Mouse (Mus musculus) gastrocnemius, postnatal 4 days (tissue): ENCODE measurements around the gene Hsd17b13. TPM values are rescaled to one million over a fixed set of nuclear protein-coding genes. Genes with fewer than 3 reads are reported as not detected.
A peak's percentile ranks its signal among the peaks of the same experiment; 100 is the strongest.

Experiments used
- DNase-seq, 2 experiments: peaks; one replicate each; pipeline ENCODE4 v3.0.0; 2021 to 2022; ENCODE audit warnings: low spot score in 2 of 2, mixed read lengths in 2 of 2
- total RNA-seq, 2 experiments: library from RNA; stranded (reverse); gene quantifications; 2 replicates each; pipeline ENCODE4 v1.2.3; 2021

Gene Hsd17b13
- total RNA-seq, 2 experiments from 2014 or later: 0.88 TPM; not detected in 1

DNA sequence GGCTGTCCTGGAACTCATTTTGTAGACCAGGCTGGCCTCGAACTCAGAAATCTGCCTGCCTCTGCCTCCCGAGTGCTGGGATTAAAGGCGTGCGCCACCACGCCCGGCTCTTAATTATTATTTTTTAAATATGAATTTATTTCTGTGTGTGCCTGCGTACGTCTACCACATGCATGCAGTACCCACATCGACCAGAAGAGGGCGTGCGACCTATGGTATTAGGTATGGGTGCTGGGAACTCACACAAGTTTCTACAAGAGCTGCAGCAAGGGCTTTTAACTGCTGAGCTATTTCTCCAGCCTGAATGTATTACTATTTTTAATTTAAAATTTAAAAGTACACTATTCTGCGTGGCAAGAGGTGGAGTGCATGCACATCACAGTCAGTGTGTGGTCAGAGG lies 50.8 kb downstream of the Hsd17b13 start:
- DNase-seq: no peak

DNA sequence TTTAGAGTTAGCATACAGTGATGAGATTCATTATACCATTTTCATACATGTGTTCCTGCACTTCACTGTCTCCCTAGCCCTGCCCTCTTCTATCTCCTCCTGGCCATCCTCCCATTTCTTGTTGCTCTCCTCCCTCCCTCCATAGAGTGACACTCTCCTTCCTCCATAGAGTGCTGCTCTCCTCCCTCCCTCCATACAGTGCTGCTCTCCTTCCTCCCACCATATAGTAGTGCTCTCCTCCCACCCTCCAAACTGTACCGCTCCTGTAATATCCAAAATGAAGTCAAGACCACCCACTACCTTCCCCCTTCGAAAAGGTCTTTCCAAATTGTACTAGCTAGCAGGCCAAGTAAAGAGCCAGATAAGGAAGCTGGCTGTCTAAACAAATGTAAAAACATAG lies 53.5 kb downstream of the Hsd17b13 start:
- no peak for DNase-seq

DNA sequence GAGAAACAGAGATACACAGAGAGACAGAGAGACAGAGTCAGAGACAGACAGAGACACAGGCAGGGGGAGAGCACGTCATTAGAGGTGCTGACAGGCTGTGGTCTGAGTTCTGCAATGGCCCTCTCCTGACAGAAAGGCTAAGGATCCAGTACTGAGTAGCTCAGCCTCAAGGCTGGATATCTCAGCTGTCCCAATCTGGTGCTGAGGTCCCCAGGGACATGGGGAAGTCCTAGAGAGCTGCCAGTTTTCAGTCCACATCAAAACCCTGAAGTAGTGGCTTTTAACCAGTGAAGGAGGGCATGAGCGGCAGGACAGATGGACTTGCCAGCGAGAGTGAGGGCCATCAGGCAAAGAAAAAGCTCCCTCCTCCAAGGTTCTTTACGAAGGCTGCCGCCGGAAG lies 54.1 kb downstream of the Hsd17b13 start:
- no peak for DNase-seq

DNA sequence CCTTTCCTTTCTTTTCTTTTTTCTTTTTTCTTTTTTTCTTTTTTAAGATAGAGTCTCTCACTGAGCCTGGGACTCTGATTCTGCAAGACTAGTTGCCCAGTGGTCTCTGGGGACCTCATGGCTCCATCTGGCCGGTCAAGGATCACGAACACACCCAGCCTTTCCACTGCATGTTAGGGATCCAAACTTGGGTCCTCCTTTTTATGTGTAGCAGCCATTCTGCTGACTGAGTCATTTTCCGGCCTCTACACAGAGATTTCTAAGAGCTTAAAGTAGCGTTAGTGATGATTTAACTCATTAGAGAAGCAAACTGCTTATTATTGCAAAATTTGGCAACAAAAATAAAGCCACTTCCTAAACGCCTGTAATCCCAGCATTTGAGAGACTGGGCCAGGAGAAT lies 54.8 kb downstream of the Hsd17b13 start:
- no peak for DNase-seq

DNA sequence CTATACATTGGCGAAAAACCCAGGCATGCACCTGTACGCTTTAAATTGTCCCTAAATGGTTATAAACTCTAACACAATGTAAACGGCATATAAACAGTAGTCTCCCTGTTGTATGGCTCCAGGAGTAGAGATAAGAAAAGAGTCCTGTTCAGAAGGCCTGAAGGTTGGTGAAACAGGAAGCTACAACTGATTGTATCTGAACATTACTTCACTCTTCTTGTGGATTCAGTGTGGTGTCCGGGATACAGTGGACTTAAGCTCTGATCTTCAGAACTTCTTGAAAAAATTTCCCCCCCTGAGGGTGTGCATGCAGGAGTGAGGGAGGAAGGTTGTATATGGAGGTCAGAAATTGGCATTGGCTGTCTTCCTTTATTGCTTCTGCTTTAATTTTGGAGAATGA lies 57.7 kb downstream of the Hsd17b13 start:
- DNase-seq: no peak

DNA sequence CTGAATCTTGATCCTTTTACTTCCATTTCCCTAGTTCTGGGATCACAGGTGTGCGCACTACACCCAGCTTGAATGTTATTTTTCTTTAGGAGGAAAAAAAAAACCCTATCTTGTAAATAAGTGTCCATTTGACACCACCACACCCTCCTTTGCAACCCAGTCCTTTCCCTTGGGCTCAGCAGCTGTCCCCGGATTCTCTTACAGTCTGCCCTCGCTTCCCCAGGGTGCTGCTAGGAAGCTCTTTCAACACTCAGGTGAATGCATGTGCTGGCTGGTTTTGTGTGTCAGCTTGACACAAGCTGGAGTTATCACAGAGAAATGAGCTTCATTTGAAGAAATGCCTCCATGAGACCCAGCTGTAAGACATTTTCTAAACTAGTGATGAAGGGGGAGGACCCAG lies 59.0 kb downstream of the Hsd17b13 start:
- DNase-seq: no peak

DNA sequence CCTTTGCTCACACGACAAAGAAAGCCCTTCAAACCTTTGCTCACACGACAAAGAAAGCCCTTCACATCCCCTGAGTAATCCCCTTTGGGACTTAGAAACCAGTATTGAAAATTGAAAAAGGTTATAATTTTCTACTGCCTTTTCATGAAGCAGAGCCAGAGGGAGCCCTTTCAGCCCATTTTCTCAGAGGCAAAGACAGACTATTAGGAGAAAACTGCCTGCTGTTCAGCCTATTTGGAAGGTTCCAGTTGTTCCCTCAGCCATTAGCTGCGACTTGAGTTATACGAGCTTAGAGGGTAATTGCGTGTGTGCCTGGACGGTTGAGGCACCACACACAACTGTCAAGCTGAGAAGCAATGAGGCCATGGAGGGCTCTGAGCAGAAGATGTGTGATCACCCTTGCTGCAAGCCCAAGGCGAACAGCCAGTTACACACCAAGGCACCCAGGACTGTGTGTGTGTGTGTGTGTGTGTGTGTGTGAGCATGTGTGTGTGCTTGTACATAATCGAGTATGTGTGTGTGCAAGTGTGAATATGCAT lies 59.8 kb downstream of the Hsd17b13 start:
- DNase-seq: no peak

DNA sequence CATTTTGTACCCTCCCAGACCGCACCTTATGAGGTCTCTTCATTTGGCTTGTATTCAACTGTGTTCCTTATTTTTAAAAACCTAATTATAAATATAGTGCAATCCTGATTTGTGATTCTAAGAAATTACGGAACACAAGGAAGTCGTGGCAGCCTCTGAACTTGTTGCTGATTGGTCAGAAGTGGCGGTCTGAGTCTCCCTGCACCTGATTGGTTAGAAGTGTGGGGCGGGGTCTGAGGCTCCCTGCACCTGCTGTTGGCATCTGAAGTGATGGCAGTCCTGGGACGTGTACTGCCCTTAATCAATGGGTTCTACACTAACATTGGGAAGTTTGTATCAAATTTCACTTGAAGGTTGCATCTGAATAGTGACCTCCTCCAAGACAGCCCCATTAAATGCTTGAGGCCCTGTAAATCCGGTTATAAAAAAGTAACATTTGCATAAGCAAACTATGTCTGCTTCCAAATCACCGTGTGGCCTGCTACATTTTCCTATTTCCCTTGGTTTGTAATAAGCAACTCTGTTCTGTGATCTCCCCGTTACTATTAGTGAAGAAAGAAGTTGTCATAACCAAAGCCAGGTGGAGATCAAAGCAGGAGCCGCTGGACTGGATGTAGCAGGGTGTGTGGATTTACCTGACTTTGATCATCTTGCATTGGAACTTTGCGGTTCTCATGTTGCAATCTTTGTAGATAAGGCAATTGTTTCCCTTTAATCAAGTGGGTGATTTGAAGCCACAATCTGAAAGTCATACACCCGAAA lies 60.4 kb downstream of the Hsd17b13 start:
- DNase-seq: no peak

DNA sequence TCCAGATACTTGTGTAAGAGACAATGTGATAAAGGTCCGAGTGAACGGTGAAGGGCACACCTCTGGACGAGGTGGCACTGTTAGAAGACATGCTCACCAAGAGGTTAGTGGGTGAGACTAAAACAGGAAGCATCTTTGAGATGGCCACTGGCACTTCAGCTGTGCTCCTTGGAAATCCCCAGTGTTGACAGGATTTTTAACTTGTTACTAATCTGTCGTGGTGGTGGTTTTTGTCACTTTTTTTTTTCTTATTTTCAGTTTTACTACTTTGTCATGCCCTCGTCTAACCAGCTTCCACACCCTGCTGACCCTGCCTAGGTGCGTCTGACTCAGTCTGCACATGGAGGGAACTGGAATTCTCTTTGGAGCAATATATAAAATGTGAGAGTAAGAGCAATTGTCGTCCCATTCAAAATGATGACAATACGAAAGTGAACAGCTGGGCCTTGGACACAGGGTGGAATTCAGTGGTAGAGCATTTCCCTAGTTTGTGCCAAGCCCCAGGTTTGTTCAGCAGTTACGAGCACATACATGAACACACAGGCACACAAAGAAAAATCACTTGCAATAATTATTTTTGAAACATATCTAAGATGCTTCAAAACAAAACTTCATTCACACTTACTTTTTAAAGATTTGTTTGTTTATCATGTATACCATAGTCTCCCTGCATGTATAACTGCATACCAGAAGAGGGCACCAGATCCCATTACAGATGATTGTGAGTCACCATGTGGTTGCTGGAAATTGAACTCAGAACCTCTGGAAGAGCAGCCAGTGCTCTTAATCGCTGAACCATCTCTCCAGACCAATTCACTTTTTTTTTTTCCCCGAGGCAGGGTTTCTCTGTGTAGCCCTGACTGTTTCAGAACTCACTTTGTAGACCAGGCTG lies 62.6 kb downstream of the Hsd17b13 start:
- no peak for DNase-seq

DNA sequence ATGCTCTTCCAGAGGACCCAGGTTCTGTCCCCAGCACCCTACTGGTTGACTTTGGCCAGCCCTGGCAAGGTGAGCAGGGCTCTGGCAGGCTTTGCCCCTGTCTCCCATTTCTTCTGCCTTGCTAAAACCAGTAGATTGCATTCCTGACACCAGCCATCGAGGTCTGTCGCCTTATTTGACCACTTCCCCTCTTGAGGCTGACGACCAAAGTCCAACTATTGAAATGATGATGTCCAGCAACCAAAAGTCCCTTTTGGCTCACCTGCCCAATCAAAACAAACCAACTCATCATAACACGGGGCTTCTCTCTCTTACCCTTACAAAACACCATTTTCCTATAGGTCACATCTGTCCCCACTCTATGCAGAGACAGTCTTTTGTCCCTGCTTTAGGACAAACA lies 64.1 kb downstream of the Hsd17b13 start:
- no peak for DNase-seq

DNA sequence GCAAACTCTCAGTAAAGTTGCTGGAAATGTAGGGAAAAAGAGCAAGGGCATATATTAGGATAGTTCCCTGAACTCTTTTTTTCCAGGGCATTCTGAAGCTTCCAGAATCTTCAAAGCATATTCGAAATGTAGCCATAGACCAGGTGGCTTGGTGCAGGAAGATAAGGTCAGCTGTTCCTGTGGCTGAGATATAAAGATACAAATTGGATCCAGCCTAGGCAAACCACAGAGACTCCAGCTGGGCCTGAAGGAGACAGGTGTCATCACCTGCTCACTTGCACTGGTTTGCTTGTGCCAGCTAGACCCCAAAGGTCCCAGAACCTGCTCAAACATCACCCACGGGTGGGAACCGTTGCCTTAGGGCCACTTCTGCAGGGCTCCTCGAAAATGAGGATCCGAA lies 65.7 kb downstream of the Hsd17b13 start:
- DNase-seq: no peak

DNA sequence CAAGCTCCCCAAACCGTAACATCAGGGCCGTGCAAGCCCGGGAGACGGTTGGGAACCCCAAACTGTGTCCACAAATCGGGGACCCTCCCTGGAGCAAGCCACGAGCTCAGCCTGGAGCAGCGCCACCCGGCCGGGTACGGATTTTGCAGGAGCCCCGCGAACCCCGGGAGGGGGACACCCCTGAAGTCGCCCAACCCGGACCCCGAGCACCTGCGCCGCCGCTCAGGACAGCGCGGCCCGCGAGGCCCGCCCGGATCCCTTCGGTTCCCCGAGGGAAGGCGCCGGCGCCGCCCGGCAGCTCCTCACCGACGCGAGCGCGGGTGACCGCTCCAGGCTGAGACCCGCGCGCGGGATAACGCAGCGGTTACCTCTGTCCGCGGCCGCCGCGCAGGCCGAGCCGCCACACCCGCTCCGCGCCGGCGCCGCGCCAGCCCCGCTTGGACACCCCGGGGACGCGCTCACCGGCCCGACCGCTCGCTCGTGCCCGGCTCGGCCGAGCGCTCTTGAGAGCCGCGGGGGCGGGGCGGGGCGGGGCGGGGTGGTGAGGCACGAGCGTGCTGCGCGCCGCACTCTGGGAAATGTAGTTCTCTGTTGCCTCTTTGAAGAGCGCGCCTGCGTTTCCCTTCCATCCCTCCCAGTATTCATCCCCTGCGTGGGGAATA lies 66.3 kb downstream of the Hsd17b13 start, which contains the start of gene Klhl8:
Gene Klhl8, minus strand, starts transcription at position 512 of the 662 bp plus-strand sequence.
- peak; percentile 74 to 87 for DNase-seq

DNA sequence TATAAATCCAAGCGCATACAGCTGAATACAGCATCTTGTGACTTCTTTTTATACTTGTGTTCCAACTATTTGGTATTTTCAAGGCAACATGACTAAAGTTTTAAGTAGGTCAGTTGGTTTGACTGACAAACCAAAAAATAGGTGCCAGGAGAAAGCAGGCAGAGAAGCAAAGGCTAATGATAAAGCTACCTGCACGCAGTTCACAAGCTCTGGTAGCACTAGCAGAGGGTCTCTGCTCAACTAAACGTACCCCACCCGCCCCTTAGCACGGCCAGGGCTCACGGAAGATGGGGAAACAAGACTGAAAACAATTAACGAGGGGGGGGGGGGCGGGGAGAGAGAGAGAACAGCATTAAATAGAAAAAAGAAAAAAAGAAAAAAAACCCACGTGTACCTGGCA lies 67.1 kb downstream of the Hsd17b13 start:
- DNase-seq: no peak

DNA sequence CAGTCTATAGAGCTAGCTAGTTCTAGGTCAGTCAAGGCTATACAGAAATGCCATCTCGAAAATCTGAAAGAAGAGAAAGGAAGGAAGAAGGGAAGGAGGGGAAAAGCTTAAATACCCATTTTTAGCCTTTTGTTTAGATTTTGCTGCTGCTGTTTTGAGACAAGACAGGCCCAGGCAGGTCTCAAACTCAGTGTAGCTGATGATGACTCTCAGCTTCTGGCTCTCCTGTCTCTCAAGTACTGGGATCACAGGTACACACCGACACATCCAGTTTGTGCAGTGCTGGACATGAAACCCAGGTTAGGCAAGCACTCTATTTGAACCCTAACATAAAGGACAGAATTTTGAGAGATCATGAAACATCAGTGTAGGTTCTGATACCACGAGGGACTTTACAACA lies 67.7 kb downstream of the Hsd17b13 start:
- DNase-seq: no peak

DNA sequence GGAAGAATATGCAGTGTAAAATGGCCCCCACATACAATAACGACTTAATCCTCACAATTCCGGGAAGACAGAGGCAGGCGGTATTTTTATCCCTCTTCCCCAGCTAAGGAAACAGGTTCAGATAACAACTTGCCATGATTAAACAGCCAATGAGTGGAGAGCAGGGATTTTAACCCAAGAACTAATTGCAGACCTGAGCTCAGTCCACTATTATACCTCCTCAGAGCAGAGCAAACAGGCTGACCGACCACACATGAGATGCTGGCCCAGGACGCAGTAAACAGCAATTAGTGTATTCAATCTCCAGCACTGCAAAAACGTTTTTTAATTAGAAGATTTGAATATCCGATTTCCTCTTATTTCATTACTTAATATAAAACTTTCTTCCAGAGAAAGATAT lies 68.4 kb downstream of the Hsd17b13 start:
- DNase-seq: no peak

DNA sequence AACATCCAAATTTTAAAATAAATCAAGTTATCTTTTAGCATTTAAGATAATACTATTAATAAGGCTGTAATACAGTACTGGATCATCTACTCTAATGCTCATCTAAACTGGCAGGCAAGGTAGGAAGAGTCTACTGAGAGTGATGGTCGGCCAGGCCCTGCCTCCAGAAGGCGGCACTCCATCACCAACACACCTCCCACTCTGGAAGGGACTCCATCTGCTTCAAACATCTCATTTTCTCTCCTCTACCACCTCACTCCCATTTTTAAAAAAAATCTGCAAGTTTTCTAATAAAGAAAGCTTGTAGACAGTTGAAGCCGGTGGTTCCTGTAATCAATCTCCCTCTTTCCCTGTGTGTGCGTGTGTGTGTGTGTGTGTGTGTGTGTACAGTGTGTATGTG lies 69.4 kb downstream of the Hsd17b13 start:
- no peak for DNase-seq

DNA sequence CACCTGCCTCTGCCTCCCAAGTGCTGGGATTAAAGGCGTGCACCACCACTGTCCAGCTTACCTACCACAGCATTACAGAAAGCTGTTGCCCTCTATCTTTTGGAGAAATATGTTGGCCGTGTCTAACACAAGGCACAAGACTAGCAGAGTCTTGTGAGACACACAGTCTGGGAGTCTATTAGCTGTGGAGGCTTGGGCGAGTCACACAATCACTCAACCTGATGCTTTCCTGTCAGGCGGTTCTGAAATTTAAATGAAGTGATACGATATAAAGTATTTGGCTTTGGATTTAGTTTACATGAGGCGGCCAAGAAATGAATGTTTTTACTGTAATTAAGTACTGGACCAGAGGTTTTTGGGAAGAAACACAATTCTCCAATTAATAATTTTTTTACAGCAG lies 71.0 kb downstream of the Hsd17b13 start:
- no peak for DNase-seq
